Mouse (Mus musculus): ENCODE measurements around the gene Arl5c. TPM values are rescaled to one million over a fixed set of nuclear protein-coding genes. Genes with fewer than 3 reads are reported as not detected.

The Arl5c gene
- total RNA-seq, 2 experiments from 2014 or later: 1.2 TPM

DNA sequence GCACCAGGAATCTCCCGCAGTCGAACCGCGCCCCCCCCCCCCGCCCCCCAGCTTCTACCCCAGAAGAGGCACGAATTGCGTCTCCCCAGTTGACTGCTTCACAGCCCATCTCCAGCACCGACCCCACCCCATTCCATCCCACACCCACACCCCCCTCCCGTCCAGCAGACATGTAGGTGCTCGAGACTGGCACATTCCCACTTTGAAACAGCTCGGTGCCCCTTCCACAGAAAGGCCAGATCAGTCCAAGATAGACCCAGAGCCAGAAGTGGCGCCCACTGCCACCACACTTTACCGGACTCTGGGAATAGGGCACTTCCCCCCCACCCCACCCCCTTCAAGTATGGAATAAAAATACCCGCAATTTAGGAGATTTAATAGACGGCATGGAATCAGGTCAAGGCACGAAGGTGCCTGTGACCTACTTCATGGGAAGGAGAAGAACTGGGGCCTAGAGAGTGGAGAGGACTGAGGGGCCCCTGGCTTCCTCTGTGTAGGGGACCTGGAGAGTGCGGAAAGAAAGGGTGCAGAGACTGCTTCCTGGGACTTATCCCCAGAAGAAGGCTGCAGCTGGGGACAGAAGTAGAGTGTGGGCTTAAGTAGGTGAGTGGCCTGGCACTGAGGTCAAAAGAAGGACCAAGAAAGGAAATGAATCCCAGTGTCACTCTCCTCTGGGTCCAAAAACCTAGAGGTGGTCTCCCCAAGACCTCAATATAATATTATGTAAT lies 9.1 kb downstream of the Arl5c start:
- intact Hi-C loops (cut with DNase I): loop anchor here (1.0 to 2.0 kb wide), 2 partner anchors 50 to 87 kb away; no protein-coding TSS in a partner anchor
- peak in 1 of 2 experiments; percentile 11 for DNase-seq (ENCODE audit: extremely low spot score in 1 of 2, low spot score in 2 of 2)
- no peak for TF ChIP-seq CTCF (IDR thresholded peaks at IDR 0.05)
- Histone ChIP-seq H3K27ac (peak overlapping the region; percentile 34; the same call in 1 of the 2 replicates), H3K4me3 (peak overlapping the region; percentile 87)

DNA sequence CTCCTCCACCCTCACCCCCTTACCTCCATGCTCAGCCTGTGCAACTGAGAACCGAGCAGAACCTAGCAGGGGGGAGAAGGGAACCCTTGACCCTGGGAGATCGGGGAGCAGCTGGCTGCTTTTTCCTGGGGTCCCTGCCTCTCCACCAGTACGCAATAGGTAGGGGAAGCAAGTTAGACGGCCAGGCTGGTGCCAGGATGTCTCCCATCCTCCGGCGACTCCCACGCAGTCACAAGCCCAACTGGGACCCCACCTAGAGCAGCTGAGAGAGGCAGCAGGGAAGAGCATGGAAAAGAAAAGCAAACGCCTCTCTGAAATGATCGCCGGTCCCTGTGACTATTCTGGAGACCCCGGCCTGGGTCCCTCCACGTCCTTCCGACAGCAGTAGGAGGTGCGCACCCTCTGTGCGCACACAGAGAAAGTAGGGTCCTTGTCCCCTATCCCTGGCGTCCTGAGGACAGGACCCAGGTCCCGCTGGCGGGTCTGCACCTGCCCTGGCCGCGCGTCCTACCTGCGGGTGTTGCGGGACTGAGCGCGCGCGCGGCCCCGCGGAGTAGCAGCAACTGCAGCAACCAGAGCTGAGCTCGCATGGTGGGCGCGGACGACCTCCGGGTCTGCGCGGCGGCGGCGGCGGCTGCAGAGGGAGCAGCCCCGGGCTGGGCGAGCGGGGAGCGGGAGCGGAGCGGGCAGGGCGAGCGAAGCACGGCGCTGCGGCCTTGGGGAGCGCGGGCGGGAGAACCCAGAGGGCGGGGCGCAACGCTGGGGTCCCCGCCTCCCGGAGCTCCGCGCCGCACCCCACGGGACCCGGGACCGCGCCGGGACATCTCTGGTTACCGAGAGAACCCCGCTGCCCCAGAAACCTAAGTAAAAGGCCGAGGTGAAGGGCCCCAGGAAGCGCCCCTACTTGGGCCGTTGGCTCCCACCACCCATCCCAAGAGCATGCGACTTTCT lies 10.0 kb downstream of the Arl5c start, which contains the start of gene Plxdc1:
Gene Plxdc1 (minus strand): TSS at position 718 of the 951 bp plus-strand sequence.
- no peak for TF ChIP-seq CTCF (IDR thresholded peaks at IDR 0.05)
- Histone ChIP-seq H3K4me3 (peak within 1 kb of the TSS; percentile 87), H3K27ac (peak within 1 kb of the TSS; percentile 86)
- DNase-seq (ENCODE audit: extremely low spot score in 1 of 2, low spot score in 2 of 2): peak in 1 of 2 experiments; percentile 64
- intact Hi-C loops (cut with DNase I): loop anchor here (2.0 kb wide), 1 partner anchor 49 kb away; no protein-coding TSS in a partner anchor

DNA sequence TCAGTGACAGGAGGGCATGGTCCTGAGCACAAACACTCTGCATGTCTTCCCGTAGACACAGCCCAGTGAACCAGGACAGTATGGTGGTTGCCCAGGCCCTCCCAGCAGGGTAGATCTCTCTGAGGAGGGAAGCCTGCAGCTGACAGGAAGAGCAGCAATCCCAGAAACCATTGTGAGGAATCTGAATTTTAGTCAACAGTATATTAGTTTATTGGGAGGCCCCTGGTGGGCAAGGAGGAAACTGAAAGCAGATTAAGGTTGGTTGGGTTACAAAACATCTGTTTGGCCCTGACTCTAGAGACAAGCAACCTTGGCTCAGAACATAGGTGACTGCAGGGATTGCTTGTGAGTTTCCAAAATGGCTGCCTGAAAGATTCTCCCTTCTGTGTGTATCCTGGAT lies 12.0 kb downstream of the Arl5c start:
- Histone ChIP-seq H3K27ac (no peak overlapping the region), H3K4me3 (no peak overlapping the region)
- no peak; the same call in 1 of the 2 replicates for TF ChIP-seq CTCF (IDR thresholded peaks at IDR 0.05)
- peak in 1 of 2 experiments; percentile 5 for DNase-seq (ENCODE audit: extremely low spot score in 1 of 2, low spot score in 2 of 2)
- intact Hi-C loops (cut with DNase I): no loop called here

DNA sequence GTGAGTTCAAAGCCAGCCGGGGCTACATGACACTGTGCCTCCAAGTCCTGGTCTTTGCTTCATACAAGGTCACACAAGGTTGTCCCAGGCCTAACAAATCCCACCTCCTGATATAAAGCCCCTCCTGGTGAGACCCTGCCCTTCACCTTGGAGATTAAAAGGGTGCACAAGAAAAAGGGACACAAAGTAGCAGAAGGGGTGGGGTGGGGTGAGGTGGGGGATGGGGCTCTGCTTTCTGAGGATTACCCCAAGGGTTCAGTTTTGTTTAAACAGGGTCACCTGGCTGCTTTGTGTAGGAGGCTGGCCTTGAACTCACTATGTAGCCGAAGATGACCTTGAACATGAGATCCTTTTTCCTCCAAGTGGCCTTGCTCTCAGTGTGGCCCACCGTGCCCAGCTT lies 12.5 kb downstream of the Arl5c start:
- DNase-seq (ENCODE audit: extremely low spot score in 1 of 2, low spot score in 2 of 2): no peak
- no peak for TF ChIP-seq CTCF (IDR thresholded peaks at IDR 0.05)
- H3K27ac ChIP-seq: no peak overlapping the region
- intact Hi-C loops (cut with DNase I): no loop called here
- no peak overlapping the region for H3K4me3 ChIP-seq

DNA sequence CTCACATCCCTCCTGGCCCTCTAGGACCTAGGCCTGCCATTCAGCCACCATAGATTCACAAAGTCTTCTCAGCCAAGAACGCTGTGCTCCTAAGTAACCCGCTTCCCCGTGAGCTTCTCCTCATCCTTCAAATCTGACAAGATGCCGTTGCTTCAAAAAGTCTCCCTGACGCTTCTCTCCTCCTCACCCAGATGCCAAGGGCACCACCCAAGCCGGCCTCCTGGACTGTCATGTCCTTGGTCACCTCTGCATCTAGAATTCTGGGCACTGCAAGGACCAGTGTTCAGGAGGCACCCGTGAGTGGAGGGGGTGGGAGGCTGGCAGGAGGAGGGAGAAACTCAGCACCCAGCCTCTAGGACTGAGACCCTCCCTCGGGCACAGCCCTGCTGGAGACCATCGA lies 13.3 kb downstream of the Arl5c start:
- Histone ChIP-seq H3K27ac (no peak overlapping the region), H3K4me3 (no peak overlapping the region)
- peak in 1 of 2 experiments; percentile 7 for DNase-seq (ENCODE audit: extremely low spot score in 1 of 2, low spot score in 2 of 2)
- no peak for TF ChIP-seq CTCF (IDR thresholded peaks at IDR 0.05)
- intact Hi-C loops (cut with DNase I): no loop called here

DNA sequence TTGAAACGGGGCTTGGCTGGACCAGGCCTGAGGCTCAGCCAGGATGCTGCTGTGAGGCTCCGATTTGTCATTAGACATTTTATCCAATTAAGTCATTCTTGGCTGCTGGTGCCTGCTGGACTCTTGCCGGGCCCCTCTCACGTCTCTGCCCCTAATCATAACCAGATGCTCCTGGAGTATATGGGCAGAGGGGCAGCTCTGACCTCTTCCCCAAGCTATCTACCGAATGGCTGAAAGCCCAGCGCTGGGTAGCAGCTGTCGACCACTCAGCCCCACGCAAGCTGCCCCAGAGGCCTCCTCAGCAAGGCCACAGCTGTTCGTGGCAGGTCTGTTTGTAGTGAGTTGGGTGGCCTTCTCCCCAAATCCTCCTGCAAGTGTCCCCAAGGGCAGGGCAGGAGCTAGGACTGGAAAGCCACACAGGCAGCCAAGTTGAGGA lies 15.4 kb downstream of the Arl5c start:
- Histone ChIP-seq H3K27ac (no peak overlapping the region), H3K4me3 (no peak overlapping the region)
- intact Hi-C loops (cut with DNase I): no loop called here
- DNase-seq (ENCODE audit: extremely low spot score in 1 of 2, low spot score in 2 of 2): no peak
- no peak for TF ChIP-seq CTCF (IDR thresholded peaks at IDR 0.05)

DNA sequence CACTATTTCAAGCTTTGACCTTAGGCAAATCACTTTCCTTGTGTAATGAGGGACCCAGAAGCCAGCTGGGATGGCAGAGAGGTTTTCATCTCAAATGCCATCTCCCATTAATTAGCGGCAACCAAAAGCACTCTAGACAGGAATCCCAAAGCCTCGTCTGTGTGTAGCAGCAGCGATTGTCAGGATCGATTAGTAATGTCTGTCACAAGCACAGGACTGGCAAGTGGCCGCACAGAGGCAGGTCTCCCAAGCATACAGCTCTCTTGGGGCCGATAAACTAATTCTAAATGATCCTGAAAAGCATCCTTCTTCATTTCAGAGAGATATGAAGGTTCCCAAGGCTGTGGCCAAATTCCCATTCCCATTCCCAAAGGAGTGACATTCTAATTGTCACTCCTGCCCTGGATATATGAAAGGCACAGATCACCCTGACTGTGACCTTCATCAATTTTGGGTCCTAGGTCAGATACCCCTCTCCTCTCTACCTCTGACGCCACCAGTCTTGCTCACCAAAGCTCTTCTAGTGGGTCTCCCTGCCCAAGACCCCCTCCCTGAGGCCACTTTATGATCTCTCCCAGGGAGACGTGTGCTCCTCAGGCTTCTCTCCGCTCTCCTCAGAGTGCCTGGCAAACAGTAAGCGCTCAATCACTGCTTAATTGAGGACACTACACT lies 16.0 kb downstream of the Arl5c start:
- Histone ChIP-seq H3K27ac (no peak overlapping the region), H3K4me3 (no peak overlapping the region)
- intact Hi-C loops (cut with DNase I): no loop called here
- DNase-seq (ENCODE audit: extremely low spot score in 1 of 2, low spot score in 2 of 2): no peak
- TF ChIP-seq CTCF (IDR thresholded peaks at IDR 0.05): no peak

DNA sequence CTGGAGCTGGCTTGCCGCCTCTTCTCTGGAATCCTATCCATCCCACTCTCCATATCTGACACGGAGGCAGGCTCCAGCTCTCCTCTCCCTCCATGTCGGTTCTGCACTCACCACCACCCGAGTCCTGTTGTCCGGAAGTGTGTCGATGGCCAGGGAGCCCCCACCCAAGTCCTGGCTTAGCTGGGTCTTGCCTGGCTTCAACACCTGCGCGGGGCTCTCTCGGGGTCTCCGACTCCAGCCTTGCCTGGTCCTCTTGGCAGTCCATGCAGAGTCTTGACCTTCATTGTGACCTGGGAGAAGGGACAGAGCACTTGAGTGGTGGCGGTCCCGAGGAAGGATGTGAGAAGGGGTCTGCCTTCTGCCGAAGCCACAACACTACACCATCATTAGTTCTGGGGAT lies 17.6 kb downstream of the Arl5c start:
- Histone ChIP-seq H3K27ac (no peak overlapping the region), H3K4me3 (no peak overlapping the region)
- no peak for DNase-seq (ENCODE audit: extremely low spot score in 1 of 2, low spot score in 2 of 2)
- TF ChIP-seq CTCF (IDR thresholded peaks at IDR 0.05): no peak
- intact Hi-C loops (cut with DNase I): no loop called here

DNA sequence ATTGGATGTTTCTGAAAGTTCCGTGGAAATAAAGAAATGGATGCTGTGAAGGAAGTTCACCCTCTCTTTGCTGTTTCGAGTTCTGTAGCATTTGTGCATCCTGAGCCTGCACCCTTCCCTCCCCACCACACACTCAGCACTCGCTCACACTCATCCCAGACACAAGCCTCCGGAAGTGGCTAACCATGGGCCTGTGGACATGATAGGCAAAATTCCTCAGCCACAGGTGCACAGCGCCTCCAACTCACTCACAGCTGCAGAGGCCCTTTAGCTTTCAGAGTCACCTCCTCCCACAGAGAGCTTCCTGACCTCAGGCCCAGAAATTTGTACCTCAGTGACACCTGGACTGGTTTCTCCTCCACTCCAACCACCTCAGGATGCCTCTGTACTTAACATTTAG lies 18.2 kb downstream of the Arl5c start:
- Histone ChIP-seq H3K4me3 (no peak overlapping the region), H3K27ac (no peak overlapping the region)
- no peak for DNase-seq (ENCODE audit: extremely low spot score in 1 of 2, low spot score in 2 of 2)
- no peak for TF ChIP-seq CTCF (IDR thresholded peaks at IDR 0.05)
- intact Hi-C loops (cut with DNase I): no loop called here

DNA sequence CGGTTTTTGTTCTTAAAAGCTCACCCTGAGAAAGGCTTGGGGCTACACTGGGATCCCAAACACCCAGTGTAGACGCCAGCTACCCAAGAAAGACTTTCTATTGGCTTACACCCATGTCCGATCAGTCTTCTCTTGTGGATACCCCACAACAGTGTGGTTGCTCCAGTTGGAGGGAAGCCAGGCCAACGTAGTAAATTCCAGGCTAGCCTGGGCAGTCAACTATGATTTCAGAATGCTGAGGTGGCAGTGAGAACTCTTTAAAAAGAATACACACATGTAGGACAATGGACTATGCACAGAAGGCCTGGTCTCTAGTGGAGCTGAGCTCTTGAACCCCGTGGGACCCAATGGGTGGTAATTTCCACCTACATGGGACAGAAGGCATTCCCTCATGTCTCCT lies 21.2 kb downstream of the Arl5c start:
- no peak overlapping the region for H3K4me3 ChIP-seq
- no peak overlapping the region for H3K27ac ChIP-seq
- TF ChIP-seq CTCF (IDR thresholded peaks at IDR 0.05): no peak
- intact Hi-C loops (cut with DNase I): no loop called here
- DNase-seq (ENCODE audit: extremely low spot score in 1 of 2, low spot score in 2 of 2): no peak

DNA sequence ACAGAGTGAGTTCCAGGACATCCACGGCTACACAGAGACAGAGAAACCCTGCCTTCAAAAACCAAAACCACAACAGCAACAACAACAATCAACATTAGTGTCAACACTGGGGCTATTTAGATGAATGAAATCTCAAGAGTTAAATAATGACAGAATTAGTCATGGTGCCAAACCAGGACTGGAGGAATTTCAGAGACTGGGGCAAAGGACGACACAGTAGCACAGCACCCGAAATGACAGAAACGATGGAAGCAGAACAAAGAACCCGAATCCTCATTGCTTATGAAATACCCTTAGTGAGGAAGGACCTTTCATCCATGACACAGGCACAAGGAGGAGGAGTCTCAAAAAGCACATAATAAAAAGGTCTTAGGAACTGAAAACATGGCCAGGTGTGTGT lies 21.8 kb downstream of the Arl5c start:
- intact Hi-C loops (cut with DNase I): no loop called here
- TF ChIP-seq CTCF (IDR thresholded peaks at IDR 0.05): no peak
- DNase-seq (ENCODE audit: extremely low spot score in 1 of 2, low spot score in 2 of 2): no peak
- Histone ChIP-seq H3K27ac (no peak overlapping the region), H3K4me3 (no peak overlapping the region)

All from left cerebral cortex, adult 2 months (tissue).